Mouse (Mus musculus): ENCODE measurements around the gene Acnat1. TPM values are rescaled to one million over a fixed set of nuclear protein-coding genes. Genes with fewer than 3 reads are reported as not detected.
"Not testable (repeated sequence)": the region's sequence is repeated elsewhere in the genome, so short reads cannot be mapped to it uniquely, and the experiment has no call there.

Gene Acnat1
- polyA plus RNA-seq, 1 experiment: not detected

DNA sequence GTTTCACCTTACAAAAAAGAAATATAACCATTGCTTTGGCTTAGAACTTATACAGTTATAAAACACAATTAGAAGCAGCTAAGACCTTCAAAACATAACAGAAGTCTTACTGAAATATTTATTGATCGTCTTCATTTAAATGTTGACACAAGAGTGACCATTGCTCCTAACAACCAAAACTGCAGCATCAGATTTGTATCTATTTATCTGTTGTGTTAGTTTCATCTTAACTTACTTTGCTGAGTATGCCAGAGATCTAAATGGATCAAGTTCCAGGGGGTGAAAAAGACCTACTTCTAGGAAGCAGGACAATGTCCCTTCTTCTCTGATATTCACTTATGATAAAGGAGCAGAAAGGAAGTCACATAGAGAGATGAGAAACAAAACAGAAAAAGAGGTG, 29.9 kb upstream of the Acnat1 start:
- Histone ChIP-seq H3K9me3 (no peaks in the 10 kb centered on the region), H3K36me3 (replicated peaks; ENCODE audit: low read length) (no peaks in the 10 kb centered on the region), H3K27me3 (replicated peaks) (no peaks in the 10 kb centered on the region), H3K4me1 (no peaks in the 10 kb centered on the region), H3K4me3 (replicated peaks) (no peak overlapping the region)
- TF ChIP-seq FLI1 (IDR thresholded peaks at IDR 0.05; ENCODE audit: low read length) (no peak), GATA1 (IDR thresholded peaks at IDR 0.05; ENCODE audit: borderline replicate concordance, low read length) (no peak)

DNA sequence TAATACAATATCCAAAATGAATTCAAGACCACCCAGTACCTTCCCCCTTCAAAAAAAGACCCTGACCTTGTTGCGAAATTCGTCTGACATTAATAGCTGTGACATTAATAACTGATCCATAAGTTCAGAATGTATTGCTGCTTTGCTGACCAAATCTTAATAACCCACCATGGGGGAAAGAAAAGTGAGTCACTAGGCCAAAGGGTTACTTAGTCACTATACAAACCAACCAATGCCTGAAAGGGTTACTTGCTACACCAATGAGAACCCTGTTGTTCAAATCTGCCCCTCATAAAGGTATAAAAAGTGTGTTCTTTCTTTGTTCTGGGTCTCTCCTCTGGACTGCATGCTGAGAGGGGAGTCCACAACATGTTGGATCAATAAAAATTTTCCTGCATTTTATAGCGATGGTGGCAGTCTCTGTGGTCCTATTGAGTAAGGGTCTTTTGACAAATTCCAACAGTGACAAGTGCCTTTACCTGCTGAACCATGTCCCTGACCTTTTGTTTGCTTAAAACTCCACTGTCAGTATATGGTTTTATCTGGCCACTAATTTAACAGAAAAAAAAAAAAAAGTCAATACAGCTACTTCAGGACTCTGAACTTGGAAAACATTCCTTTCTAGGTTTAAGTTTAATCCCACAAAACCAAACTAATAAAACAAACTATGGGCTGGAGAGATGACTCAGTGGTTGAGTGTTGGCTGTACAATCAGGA, 12.4 kb upstream of the Acnat1 start:
- H3K4me1 ChIP-seq; H3K36me3 ChIP-seq (replicated peaks; ENCODE audit: low read length); H3K4me3 ChIP-seq (replicated peaks); H3K9me3 ChIP-seq; H3K27me3 ChIP-seq (replicated peaks): not testable (repeated sequence)

DNA sequence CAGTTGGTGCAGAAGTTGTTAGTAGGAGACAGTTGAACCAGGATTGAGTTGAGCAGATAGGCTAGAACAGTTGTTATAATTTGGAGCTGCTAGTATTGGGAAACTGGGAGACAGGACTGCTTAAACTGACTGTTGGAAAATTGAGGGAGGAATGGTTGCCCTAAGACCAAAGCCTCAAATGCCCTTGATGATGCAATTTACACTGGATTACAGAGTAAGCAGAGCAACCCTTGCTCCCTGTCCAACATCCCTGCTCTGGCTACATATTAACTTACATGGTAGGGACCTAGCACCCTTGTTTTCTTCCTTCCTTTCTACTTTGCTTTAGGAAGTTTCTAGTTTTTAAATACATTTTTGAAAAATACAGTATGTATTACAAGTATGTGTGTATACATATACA, 11.7 kb upstream of the Acnat1 start:
- Histone ChIP-seq H3K9me3 (no peaks in the 10 kb centered on the region), H3K36me3 (replicated peaks; ENCODE audit: low read length) (no peaks in the 10 kb centered on the region), H3K4me3 (replicated peaks) (no peak overlapping the region), H3K27me3 (replicated peaks) (no peaks in the 10 kb centered on the region), H3K4me1 (no peaks in the 10 kb centered on the region)
- TF ChIP-seq FLI1 (IDR thresholded peaks at IDR 0.05; ENCODE audit: low read length) (no peak), GATA1 (IDR thresholded peaks at IDR 0.05; ENCODE audit: borderline replicate concordance, low read length) (no peak)

DNA sequence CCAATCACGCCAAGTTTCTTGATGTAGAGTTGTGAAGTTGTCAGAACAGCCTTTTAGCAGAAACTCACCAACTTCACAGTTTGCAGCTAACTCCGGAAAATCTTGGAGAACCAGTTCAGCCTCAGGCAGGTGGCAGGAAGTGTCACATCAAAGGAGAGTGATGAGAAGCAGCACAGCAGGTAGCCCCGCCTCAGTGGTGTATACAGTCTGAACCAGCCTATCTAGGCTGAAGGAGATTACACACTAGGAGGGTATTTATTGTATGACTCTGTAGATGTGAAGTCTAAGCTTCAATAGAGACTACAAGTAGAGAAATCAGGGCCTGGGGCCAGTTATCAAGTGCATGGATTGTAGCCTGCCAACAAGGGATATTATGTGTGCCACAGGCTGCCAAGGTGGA, 7.2 kb upstream of the Acnat1 start:
- no peaks in the 10 kb centered on the region for H3K36me3 ChIP-seq (replicated peaks; ENCODE audit: low read length)
- no peak overlapping the region for H3K4me3 ChIP-seq (replicated peaks)
- 0 out of 2 replicates have a peak, but pooled peaks cover 3% of the 10 kb centered on the region for H3K4me1 ChIP-seq
- no peaks in the 10 kb centered on the region for H3K9me3 ChIP-seq
- TF ChIP-seq FLI1 (IDR thresholded peaks at IDR 0.05; ENCODE audit: low read length) (no peak), GATA1 (IDR thresholded peaks at IDR 0.05; ENCODE audit: borderline replicate concordance, low read length) (no peak)
- no peaks in the 10 kb centered on the region for H3K27me3 ChIP-seq (replicated peaks)

DNA sequence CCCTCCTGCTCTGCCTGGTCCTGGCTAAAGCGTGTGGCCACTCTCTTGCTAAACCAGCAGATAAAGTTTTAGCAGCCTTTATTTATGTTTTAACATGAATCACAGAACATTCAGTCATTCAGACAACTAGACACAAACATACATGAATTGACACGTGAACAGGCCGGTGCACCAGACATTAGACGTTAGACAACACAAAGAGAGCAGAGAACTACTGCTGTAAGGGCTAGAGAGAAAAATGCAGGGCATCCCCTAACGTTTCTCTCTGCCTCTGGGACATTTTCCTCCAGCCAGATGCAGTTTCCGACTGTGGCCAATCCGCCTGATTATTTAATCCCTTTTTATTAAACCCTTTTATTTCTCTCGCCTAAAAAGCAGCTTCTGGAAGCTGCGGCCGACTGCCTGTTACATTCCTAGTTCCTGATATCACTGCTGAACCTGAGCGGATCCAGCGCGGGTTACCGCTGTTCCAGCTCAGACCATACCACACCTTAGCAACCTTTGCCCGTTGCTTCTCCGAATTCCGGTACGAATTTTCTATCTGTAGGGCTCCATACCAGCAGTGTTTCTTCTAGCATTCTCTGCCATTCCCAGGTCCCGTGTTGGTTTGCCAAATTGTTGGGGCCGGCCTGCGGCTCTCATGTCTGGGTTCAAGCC, 6.5 kb upstream of the Acnat1 start:
- Histone ChIP-seq H3K4me3 (replicated peaks) (no peak overlapping the region), H3K36me3 (replicated peaks; ENCODE audit: low read length) (no peaks in the 10 kb centered on the region), H3K27me3 (replicated peaks) (no peaks in the 10 kb centered on the region), H3K4me1 (0 out of 2 replicates have a peak, but pooled peaks cover 3% of the 10 kb centered on the region), H3K9me3 (no peaks in the 10 kb centered on the region)
- no peak for TF ChIP-seq GATA1 (IDR thresholded peaks at IDR 0.05; ENCODE audit: borderline replicate concordance, low read length)
- TF ChIP-seq FLI1 (IDR thresholded peaks at IDR 0.05; ENCODE audit: low read length): no peak

DNA sequence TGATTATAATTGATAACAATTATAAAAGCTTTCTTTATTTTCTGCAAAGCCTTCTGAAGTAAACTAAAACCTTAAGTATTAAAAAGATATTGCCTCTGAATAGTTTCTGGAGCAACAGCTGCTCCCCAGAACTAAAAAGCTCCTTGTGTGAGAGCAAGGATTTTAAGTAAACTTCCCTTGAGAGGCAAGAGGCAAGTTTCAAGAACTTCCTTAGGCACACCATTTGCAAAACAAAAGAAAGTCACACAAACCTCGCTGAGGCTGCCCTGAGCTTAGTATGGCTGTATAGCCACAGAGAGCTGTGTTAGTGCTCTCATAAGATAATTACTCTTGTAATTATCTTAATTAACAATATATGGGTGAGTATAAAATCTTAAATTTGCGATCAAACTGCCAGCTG, 5.3 kb upstream of the Acnat1 start:
- H3K4me1 ChIP-seq; H3K4me3 ChIP-seq (replicated peaks); H3K27me3 ChIP-seq (replicated peaks); H3K36me3 ChIP-seq (replicated peaks; ENCODE audit: low read length); H3K9me3 ChIP-seq: not testable (repeated sequence)

DNA sequence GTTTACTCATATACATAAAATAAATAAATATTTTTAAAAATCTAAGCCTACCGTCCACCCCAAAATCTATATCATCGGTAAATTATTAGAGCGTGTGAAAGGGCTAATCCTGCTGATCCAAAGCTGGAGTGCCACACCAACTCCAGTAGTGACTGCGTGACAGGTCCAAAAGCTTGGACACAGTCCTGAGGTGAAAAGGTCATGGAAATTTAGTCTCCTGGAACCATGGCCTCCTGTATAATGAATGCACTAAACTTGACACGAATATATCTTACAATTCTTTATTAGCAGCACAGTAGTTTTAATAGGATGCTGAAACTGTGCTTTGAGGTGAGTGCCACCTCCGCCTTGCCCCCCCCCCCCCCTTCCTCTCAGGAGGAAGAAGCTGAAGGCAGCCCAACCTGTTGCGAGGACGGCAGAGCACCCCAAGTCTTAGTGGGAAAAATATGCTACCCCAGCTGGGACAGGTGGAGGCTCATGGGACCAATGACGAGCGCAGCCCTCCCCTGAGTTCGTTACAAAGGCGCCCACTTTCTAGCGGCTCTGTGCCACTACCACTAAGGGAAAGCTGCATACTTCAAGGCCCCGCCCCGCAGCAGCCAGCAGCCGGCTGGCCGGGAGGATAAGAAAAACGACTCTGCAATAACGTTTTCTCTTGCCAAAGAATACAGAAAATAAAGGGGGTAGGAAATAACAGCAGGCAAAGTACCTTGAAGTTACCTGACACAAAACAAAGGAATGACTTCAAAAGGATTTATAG, 4.6 kb upstream of the Acnat1 start:
- peak overlapping the region; percentile 79 for H3K4me3 ChIP-seq (replicated peaks)
- H3K4me1 ChIP-seq: 0 out of 2 replicates have a peak, but pooled peaks cover 3% of the 10 kb centered on the region
- no peak for TF ChIP-seq GATA1 (IDR thresholded peaks at IDR 0.05; ENCODE audit: borderline replicate concordance, low read length)
- TF ChIP-seq FLI1 (IDR thresholded peaks at IDR 0.05; ENCODE audit: low read length): no peak

DNA sequence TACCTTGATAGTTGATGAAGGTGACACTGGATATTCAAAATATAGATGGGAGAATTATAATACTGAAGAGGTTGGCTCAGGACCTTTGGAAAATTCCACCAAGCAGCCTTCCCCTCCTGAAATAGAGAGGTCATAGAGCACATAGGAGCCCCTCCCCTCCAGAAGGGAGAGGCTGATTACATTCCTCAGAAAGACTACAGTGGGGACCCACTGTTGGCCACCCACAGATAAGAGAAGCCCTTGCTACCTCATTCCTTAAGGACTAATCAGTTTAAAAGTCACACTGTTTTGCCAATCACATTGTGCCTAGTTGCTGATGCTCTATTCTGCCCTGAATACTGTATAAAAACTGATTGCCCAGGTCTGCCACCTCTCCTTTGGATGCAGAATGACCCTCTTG, 871 bp upstream of the Acnat1 start:
- Histone ChIP-seq H3K27me3 (replicated peaks) (no peaks in the 10 kb centered on the region), H3K9me3 (no peaks in the 10 kb centered on the region), H3K4me3 (replicated peaks) (no peak overlapping the region)

More for the DNA sequence above, 4.6 kb upstream of the Acnat1 start:
- Histone ChIP-seq H3K36me3 (replicated peaks; ENCODE audit: low read length) (no peaks in the 10 kb centered on the region), H3K27me3 (replicated peaks) (no peaks in the 10 kb centered on the region), H3K9me3 (no peaks in the 10 kb centered on the region)

DNA sequence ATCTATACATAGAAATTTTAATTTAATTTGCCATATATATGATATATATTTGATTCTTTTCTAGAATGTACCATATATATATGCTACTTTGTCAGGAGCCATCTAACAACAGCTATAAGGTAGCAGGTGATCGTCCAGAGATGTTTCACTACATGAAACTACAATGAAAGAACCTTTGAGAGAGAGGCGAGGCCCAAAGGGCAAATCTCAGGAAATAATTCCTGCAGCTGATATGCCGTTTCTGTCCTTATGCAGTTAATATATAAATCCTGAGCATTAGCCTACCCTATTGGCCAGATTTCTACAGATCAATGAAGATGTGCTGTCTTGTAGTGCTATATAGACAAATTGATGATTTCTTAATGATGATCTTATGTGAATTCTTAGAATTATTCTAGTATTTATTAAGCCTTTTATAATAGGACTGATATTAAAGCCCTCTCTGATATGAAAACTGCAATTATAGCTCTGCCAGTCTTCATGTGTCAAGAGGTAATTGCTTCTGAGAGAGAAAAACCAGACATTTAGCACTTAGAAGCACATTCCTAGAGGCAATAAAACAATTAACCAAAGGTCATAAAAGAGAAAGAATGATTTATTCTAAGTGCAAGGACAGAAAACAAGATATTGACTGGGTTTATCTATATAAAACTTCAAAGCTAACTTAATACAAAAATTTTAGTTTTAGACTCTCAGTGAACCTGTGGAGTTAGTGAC, 4.1 kb downstream of the Acnat1 start:
- Histone ChIP-seq H3K4me3 (replicated peaks) (no peak overlapping the region), H3K27me3 (replicated peaks) (no peaks in the 10 kb centered on the region), H3K4me1 (no peaks in the 10 kb centered on the region), H3K36me3 (replicated peaks; ENCODE audit: low read length) (no peaks in the 10 kb centered on the region), H3K9me3 (peaks cover 18% of the 10 kb centered on the region)
- no peak for TF ChIP-seq FLI1 (IDR thresholded peaks at IDR 0.05; ENCODE audit: low read length)
- TF ChIP-seq GATA1 (IDR thresholded peaks at IDR 0.05; ENCODE audit: borderline replicate concordance, low read length): no peak

More for the DNA sequence above, 871 bp upstream of the Acnat1 start:
- Histone ChIP-seq H3K4me1 (0 out of 2 replicates have a peak, but pooled peaks cover 3% of the 10 kb centered on the region), H3K36me3 (replicated peaks; ENCODE audit: low read length) (no peaks in the 10 kb centered on the region)
- TF ChIP-seq GATA1 (IDR thresholded peaks at IDR 0.05; ENCODE audit: borderline replicate concordance, low read length) (no peak), FLI1 (IDR thresholded peaks at IDR 0.05; ENCODE audit: low read length) (no peak)
